Mouse (Mus musculus) brain, embryonic 14.5 days (tissue): ENCODE measurements around the gene Dnah12.

ENCODE experiments used
- CTCF ChIP-seq: fragments of 200-500 bp; IDR thresholded peaks from 2 replicates; pipeline ENCODE4 v1.5.1; 2012; ENCODE audit warnings: inconsistent platforms, mild to moderate bottlenecking, moderate library complexity, borderline replicate concordance; ENCODE audit not compliant: insufficient read depth, insufficient read length; ENCODE audit errors: extremely low read depth
- POLR2A ChIP-seq: fragments of 200-500 bp; IDR thresholded peaks from 2 replicates; pipeline ENCODE4 v1.6.1; 2012; ENCODE audit warnings: mild to moderate bottlenecking, inconsistent platforms, borderline replicate concordance; ENCODE audit not compliant: poor library complexity, insufficient read depth, insufficient read length, severe bottlenecking; ENCODE audit errors: extremely low read depth

DNA sequence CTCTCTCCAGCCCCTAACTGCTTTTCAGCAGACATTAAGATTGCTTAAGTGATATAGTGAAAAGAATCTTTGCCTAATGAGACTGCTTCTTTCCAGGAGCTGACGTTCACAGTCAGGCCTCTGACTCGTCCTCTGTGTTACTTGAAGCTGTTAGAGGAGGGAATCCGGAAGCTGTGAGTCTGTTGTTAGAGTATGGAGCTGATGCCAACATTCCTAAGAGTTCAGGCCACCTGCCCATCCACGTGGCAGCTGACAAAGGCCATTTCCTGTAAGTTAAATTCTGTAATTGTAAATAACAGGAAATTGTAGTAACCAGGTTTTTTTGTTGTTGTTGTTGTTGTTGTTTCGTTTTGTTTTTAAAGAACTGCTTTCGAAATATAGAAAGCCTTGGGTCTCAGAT lies 218.1 kb downstream of the Dnah12 start:
- TF ChIP-seq CTCF (no peak), POLR2A (no peak)
